Mouse (Mus musculus): Measurements from ENCODE around the gene Trappc3l.
A peak's percentile ranks its signal among the peaks of the same experiment; 100 is the strongest.

DNA sequence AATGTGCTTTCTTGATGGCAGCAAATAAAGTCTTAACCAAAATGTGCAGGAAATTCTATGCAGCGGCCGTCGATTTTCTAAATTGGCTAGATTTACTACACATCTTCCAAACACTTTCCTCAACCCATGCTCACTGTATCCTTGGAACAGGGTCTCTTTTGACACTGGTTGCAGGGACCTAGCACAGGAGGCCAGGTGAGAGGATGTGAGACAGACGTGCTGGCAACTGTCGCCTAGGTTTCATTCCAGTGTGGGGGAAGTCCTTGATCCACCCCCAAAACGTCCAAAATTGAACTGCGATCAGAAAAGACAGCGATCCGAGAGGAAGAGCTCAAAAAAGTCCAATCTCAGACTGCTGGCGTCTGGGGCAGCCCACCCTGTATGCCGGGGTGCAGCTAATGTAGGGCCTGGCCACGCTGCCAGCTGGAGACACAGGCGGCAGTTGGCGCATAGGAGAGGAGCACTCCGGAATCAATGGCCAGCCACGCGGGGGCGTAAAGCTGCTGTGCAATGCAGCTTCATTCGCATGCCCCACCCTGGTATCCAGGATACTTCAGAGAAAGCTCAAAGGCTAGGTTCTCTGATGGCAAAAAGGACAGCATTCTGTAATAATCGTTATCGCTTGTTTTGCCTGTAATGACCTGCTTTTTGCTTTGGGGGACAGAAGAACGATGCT, 3.6 kb upstream of the Trappc3l start:
- TF ChIP-seq CTCF (IDR thresholded peaks at IDR 0.05; ENCODE audit: low read depth, low read length) (peak; percentile 84), POLR2A (IDR thresholded peaks at IDR 0.05; ENCODE audit: extremely low read depth, insufficient read depth, low read length) (no peak)
